Mouse (Mus musculus): Measurements from ENCODE around the gene Sox13. TPM values are rescaled to one million over a fixed set of nuclear protein-coding genes. Genes with fewer than 3 reads are reported as not detected.
"Not testable (repeated sequence)": the region's sequence is repeated elsewhere in the genome, so short reads cannot be mapped to it uniquely, and the experiment has no call there.

Gene Sox13
- polyA plus RNA-seq, 1 experiment, result 15.4 TPM

DNA sequence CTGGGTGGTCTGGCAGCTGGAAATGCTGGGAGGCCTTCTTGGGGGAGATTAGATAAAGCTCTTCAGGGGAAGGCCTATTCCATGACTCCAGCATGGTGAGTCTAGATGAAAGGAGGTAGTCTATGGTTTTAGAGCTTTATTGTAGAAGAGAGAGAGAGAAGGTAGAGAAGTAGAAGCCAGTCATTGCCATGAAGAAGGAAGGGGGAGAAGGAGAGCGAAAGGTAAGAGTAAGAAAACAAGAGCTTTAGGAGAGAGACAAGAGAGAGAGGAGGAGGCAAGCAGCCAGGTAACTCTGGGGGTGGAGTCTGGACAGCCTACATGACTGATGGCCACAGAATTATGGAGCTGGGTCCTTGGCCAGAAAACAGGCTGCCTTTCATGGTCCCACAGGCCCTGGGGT, 74.0 kb downstream of the Sox13 start, which contains the start of gene Ren1:
Ren1 (plus strand) TSS at position 301 of the 400 bp plus-strand sequence.
- WGBS, result 94% methylated on average over 1 of the region's 1 CpGs
- Histone ChIP-seq H3K4me1 (ENCODE audit: control insufficient read depth, insufficient read depth, low read length) (no peaks in the 10 kb centered on the region), H3K27ac (ENCODE audit: insufficient read depth, low read length) (no peak within 1 kb of the TSS), H3K27me3 (ENCODE audit: control insufficient read depth, insufficient read depth, low read length) (no peaks in the 10 kb centered on the region), H3K4me3 (replicated peaks; ENCODE audit: insufficient read depth, low read depth, low read length) (no peak within 1 kb of the TSS)
- DNase-seq, result no peak
- no peak for TF ChIP-seq POLR2A (IDR thresholded peaks at IDR 0.05; ENCODE audit: borderline replicate concordance, insufficient read depth, low read length)

GRCm38 (mm10) chr1:133347693-133348520, 76.3 kb downstream of the Sox13 start:
- DNase-seq, result no peak
- TF ChIP-seq POLR2A (IDR thresholded peaks at IDR 0.05; ENCODE audit: borderline replicate concordance, insufficient read depth, low read length), result no peak
- no peak for TF ChIP-seq CTCF (IDR thresholded peaks at IDR 0.05; ENCODE audit: borderline replicate concordance, insufficient read depth, low read depth, low read length)
- H3K4me3 ChIP-seq (replicated peaks; ENCODE audit: insufficient read depth, low read depth, low read length), result no peak overlapping the region
- H3K27ac ChIP-seq (ENCODE audit: insufficient read depth, low read length), result no peak overlapping the region
- H3K27me3 ChIP-seq (ENCODE audit: control insufficient read depth, insufficient read depth, low read length), result no peaks in the 10 kb centered on the region
- 71% methylated on average over 11 of the region's 11 CpGs for WGBS
- no peaks in the 10 kb centered on the region for H3K4me1 ChIP-seq (ENCODE audit: control insufficient read depth, insufficient read depth, low read length)

GRCm38 (mm10) chr1:133347226-133347625, 77.0 kb downstream of the Sox13 start:
- no peak for DNase-seq
- TF ChIP-seq CTCF (IDR thresholded peaks at IDR 0.05; ENCODE audit: borderline replicate concordance, insufficient read depth, low read depth, low read length), result no peak
- TF ChIP-seq POLR2A (IDR thresholded peaks at IDR 0.05; ENCODE audit: borderline replicate concordance, insufficient read depth, low read length), result no peak
- no peaks in the 10 kb centered on the region for H3K27me3 ChIP-seq (ENCODE audit: control insufficient read depth, insufficient read depth, low read length)
- no peak overlapping the region for H3K27ac ChIP-seq (ENCODE audit: insufficient read depth, low read length)
- no peaks in the 10 kb centered on the region for H3K4me1 ChIP-seq (ENCODE audit: control insufficient read depth, insufficient read depth, low read length)
- WGBS, result 93% methylated on average over 3 of the region's 3 CpGs
- no peak overlapping the region for H3K4me3 ChIP-seq (replicated peaks; ENCODE audit: insufficient read depth, low read depth, low read length)

DNA sequence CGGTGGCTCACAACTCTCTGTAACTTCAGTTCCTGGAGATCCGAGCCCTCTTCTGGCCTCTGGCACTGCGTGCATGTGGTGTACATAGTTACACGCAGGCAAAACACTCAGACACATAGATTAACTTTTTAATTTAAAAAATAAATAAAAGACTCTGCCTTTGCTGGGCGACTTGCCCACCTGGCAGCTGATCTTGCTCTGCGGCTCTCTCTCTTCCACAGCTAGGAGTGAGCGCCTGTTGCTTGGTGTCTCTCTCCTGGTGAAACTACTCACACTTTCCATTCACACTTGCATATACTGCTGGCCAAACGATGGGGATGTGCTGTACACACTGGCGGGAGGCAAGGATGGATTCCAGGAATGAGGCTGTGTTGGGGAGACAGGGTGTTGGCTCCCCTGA, 77.6 kb downstream of the Sox13 start:
- H3K4me3 ChIP-seq (replicated peaks; ENCODE audit: insufficient read depth, low read depth, low read length), result no peak overlapping the region
- H3K27ac ChIP-seq (ENCODE audit: insufficient read depth, low read length), result no peak overlapping the region
- 78% methylated on average over 9 of the region's 9 CpGs for WGBS
- DNase-seq, result no peak
- H3K4me1 ChIP-seq (ENCODE audit: control insufficient read depth, insufficient read depth, low read length), result no peaks in the 10 kb centered on the region
- TF ChIP-seq POLR2A (IDR thresholded peaks at IDR 0.05; ENCODE audit: borderline replicate concordance, insufficient read depth, low read length) (no peak), CTCF (IDR thresholded peaks at IDR 0.05; ENCODE audit: borderline replicate concordance, insufficient read depth, low read depth, low read length) (no peak)
- H3K27me3 ChIP-seq (ENCODE audit: control insufficient read depth, insufficient read depth, low read length), result no peaks in the 10 kb centered on the region

DNA sequence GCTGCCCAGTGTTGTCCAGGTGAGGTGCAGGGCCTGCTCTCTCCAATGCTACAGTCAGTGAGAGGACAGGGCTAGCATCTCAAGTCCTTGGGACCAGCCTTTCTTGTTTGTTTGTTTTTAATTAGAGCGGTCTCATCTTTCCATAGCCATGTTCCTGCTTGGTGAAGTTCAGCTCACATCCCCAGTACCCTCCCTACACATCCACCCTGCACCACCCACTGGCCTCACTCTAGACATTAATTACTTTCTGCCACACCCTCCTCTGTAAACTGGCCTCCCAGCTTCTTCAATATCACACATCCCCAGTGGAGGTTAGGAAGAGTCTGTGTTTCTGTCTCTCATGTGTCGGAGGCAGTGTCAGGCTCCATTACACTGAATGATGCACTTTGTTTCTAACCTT, 79.8 kb downstream of the Sox13 start:
- TF ChIP-seq CTCF (IDR thresholded peaks at IDR 0.05; ENCODE audit: borderline replicate concordance, insufficient read depth, low read depth, low read length) (no peak), POLR2A (IDR thresholded peaks at IDR 0.05; ENCODE audit: borderline replicate concordance, insufficient read depth, low read length) (no peak)

GRCm38 (mm10) chr1:133340403-133340802, 83.8 kb downstream of the Sox13 start:
- WGBS, result 46% methylated on average over 1 of the region's 1 CpGs

More for the DNA sequence above, 79.8 kb downstream of the Sox13 start:
- H3K27ac ChIP-seq (ENCODE audit: insufficient read depth, low read length), result no peak overlapping the region
- 97% methylated on average over 2 of the region's 2 CpGs for WGBS
- H3K4me1 ChIP-seq (ENCODE audit: control insufficient read depth, insufficient read depth, low read length), result no peaks in the 10 kb centered on the region
- DNase-seq, result no peak
- no peak overlapping the region for H3K4me3 ChIP-seq (replicated peaks; ENCODE audit: insufficient read depth, low read depth, low read length)
- no peaks in the 10 kb centered on the region for H3K27me3 ChIP-seq (ENCODE audit: control insufficient read depth, insufficient read depth, low read length)

DNA sequence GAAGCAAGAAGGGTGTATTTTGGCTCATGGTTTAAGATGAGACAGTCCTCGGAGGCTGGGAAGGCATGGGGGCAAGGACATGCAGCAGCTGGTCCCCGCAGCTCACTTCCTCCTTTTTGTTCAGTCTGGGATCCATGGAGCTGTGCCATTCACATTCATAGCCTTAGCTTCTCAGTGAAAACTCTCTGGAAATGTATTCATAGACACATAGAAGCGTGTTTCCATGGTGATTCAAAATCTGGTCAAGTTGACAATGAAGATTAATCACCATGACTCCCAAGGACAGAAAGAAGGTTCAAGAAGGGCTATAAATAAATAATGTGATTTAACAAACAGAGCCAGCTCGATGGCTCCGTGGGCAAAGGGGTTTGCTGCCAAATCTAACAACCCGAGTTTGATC, 90.2 kb downstream of the Sox13 start:
- Histone ChIP-seq H3K4me1 (ENCODE audit: control insufficient read depth, insufficient read depth, low read length) (no peaks in the 10 kb centered on the region), H3K27me3 (ENCODE audit: control insufficient read depth, insufficient read depth, low read length) (no peaks in the 10 kb centered on the region; the same call in 1 of the 2 replicates), H3K27ac (ENCODE audit: insufficient read depth, low read length) (no peak overlapping the region), H3K4me3 (replicated peaks; ENCODE audit: insufficient read depth, low read depth, low read length) (no peak overlapping the region)
- TF ChIP-seq CTCF (IDR thresholded peaks at IDR 0.05; ENCODE audit: borderline replicate concordance, insufficient read depth, low read depth, low read length) (no peak), POLR2A (IDR thresholded peaks at IDR 0.05; ENCODE audit: borderline replicate concordance, insufficient read depth, low read length) (no peak)
- DNase-seq, result no peak
- 31% methylated on average over 6 of the region's 6 CpGs for WGBS

More at GRCm38 (mm10) chr1:133340403-133340802, 83.8 kb downstream of the Sox13 start:
- H3K4me3 ChIP-seq (replicated peaks; ENCODE audit: insufficient read depth, low read depth, low read length); H3K27me3 ChIP-seq (ENCODE audit: control insufficient read depth, insufficient read depth, low read length); DNase-seq; H3K4me1 ChIP-seq (ENCODE audit: control insufficient read depth, insufficient read depth, low read length); H3K27ac ChIP-seq (ENCODE audit: insufficient read depth, low read length): not testable (repeated sequence)

DNA sequence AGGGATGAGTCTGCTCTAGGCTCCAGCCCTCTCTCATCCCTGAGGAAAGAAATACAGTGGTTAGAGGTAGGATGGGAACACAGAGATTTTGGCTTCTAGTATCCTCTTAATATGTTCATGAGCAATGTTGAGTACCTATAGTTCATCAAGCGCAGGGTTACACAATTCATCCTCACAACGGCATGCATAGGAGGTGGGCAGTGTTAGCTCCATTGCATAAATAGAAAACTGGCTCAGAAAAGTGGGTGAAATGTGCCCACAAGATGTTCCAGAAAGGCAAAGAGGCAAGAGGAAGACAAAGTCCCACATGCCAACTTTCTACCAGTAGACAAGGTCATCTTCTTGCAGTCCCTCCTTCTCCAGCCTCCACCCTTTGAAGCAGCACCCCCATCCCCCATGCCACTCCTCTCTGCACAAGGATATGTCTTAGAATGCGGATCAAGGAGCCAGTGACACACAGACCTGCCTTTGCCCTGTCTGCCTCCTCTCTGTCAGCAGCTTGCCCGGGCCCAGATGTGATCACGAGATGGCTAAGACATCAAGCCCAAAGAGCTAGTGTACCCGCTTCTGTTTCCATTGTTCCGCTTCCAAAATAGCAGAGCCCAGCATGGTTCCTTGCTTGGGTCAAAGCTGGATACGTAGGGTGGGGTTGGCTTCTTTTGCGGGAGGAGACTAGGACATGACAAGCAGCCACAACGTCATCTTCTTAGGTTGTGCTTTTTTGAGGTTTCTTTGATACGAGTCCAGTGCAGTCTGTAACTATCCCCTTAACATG, 91.3 kb downstream of the Sox13 start:
- no peak overlapping the region for H3K4me3 ChIP-seq (replicated peaks; ENCODE audit: insufficient read depth, low read depth, low read length)
- WGBS, result 89% methylated on average over 11 of the region's 11 CpGs
- no peaks in the 10 kb centered on the region; the same call in 1 of the 2 replicates for H3K27me3 ChIP-seq (ENCODE audit: control insufficient read depth, insufficient read depth, low read length)
- no peak overlapping the region for H3K27ac ChIP-seq (ENCODE audit: insufficient read depth, low read length)
- no peaks in the 10 kb centered on the region for H3K4me1 ChIP-seq (ENCODE audit: control insufficient read depth, insufficient read depth, low read length)
- TF ChIP-seq POLR2A (IDR thresholded peaks at IDR 0.05; ENCODE audit: borderline replicate concordance, insufficient read depth, low read length), result no peak
- no peak for TF ChIP-seq CTCF (IDR thresholded peaks at IDR 0.05; ENCODE audit: borderline replicate concordance, insufficient read depth, low read depth, low read length)
- no peak for DNase-seq

Other genes with a start within 250 kb of the Sox13 start
- not detected in 2 replicates for gene Golt1a, start 114.6 kb downstream of the Sox13 start, polyA plus RNA-seq (2012; rRNA removed)
- gene Kiss1, start 102.5 kb downstream of the Sox13 start, polyA plus RNA-seq (2012; rRNA removed), result not detected in 2 replicates
- 0.08 and 0.13 TPM in 2 replicates for gene Ren1, start 73.9 kb downstream of the Sox13 start, polyA plus RNA-seq (2012; rRNA removed)
- 5.0 and 5.6 TPM in 2 replicates for gene Etnk2, start 60.8 kb downstream of the Sox13 start, polyA plus RNA-seq (2012; rRNA removed)
- 102 and 110 TPM in 2 replicates for gene Snrpe, start 185.9 kb upstream of the Sox13 start, polyA plus RNA-seq (2012; rRNA removed)
- gene Zbed6, start 236.5 kb upstream of the Sox13 start, polyA plus RNA-seq (2012; rRNA removed), result 5.5 and 6.2 TPM in 2 replicates
- 5.4 and 5.5 TPM in 2 replicates for gene Gm38394, start 236.9 kb upstream of the Sox13 start, polyA plus RNA-seq (2012; rRNA removed)

Measured in cerebellum, adult 2 months (tissue).